Mouse (Mus musculus): ENCODE results near the gene Jkamp.

The Jkamp gene

DNA sequence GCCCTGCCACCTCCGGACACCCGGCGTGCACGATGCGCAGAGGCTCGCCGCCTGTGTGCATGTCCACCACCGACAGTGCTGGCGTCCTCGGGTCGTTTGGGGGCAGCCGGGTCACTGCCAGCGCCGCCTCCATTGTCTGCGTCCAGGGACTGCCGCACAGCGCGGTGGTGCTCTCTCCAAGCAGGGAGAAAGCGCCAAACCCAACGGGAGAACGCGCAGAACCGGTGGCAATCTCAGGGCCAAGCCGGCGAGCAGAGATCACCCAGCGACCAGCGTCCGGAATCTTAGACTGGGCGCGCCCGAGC lies 413 bp upstream of the Jkamp start:
- no peak for DNase-seq (ENCODE audit: extremely low read depth, low read depth)

GRCm38 (mm10) chr12:72086166-72086825 lies 907 bp downstream of the Jkamp start:
- DNase-seq (ENCODE audit: extremely low read depth, low read depth): peak; percentile 34

DNA sequence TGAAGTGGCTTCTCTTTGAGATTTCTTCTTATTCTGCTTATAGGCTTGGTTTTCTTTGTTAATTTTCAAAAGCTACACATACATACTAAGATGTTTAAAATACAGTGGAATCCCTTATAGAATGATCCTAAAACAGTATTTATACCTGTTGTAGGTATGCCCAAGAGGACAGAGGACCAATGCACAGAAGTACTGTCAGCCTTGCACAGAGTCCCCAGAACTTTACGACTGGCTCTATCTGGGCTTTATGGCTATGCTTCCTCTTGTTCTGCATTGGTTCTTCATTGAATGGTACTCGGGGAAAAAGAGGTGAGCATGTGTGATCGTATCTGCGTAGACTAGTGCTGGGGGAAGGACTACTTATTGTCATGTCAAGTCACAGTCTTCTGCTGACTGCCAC lies 4.4 kb downstream of the Jkamp start:
- no peak for DNase-seq (ENCODE audit: extremely low read depth, low read depth)

DNA sequence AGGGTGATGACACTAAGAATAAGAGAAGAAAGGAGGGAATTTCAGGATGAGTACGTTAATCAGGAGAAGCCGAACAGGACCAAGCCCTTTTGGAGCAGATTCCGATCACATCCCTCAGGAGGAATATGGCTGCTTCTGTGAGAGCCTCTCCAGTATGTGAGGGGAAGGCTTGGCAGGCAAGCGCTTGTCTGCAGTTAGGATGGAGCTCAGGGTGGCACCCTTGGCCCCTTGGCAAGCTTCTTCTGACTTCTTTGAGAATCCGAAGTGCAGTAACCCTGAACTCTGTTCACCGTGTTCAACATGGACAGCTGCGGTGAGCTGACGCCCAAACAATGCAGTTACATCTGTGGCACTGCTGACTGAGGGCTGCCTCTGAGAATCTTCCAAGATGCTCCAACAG lies 11.6 kb downstream of the Jkamp start:
- no peak for DNase-seq (ENCODE audit: extremely low read depth, low read depth)

- DNase-seq (ENCODE audit: extremely low read depth, low read depth): no peak
Observed at GRCm38 (mm10) chr12:72102776-72103175, 17.4 kb downstream of the Jkamp start.

- no peak for DNase-seq (ENCODE audit: extremely low read depth, low read depth)
Observed at GRCm38 (mm10) chr12:72104027-72104426, 18.6 kb downstream of the Jkamp start.

DNA sequence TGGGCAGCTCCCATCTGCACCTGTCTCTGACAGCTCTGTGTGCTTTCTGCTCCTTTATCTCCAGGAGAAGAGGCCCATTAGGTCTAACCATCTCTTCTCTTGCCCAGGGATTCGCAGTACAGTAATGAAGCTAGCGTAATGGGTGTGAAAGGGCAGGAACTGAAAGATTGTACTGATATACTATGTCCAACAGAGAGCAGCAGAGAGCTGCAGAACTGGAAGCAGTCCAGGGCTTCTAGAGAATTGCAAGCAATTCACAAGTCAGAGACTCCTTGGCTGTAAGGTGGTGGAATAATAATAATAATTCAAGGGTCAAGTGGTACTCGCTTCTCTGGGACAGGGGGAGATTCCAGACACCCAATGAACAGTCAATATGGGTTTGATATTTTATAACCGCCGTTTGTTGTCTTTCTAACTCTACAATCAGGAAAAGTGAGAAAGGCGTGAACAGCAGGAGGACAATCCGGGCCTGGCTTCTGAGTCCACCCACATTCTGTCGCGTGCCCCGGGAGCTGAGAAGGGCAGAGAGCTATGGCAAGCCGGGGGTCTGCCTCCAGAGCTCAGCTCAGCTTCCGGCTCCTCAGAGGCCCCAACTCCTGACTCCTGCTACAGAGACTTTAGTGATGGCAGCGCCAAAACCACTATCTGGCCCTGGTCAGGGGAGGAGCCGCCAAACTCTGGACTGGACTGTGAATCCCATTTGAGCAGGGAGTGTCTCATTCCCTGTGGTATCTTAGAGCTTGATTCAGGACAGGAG lies 19.3 kb downstream of the Jkamp start:
- peak; percentile 48 for DNase-seq (ENCODE audit: extremely low read depth, low read depth)

GRCm38 (mm10) chr12:72115126-72115525 lies 29.7 kb downstream of the Jkamp start:
- DNase-seq (ENCODE audit: extremely low read depth, low read depth): no peak

GRCm38 (mm10) chr12:72115686-72116345 lies 30.4 kb downstream of the Jkamp start:
- no peak for DNase-seq (ENCODE audit: extremely low read depth, low read depth)

DNA sequence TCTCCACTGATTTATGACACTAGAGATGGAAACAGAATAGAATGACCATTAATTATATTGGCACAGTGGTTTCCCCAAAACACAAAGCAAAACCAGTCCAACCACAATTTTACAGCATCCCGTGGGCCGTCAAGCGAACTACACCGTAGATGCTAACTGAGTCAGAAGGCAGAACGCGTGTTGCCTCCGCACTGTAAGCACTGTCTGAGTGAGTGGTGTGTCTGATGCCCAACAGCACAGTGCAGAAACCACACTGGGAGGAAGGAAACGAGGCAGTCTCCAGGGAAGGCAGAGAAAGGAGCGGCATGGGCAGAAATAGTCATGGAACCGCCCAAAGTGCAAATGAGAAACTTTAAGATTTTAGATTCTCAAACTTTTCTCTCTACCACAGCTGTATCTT lies 43.8 kb downstream of the Jkamp start:
- DNase-seq (ENCODE audit: extremely low read depth, low read depth): no peak

GRCm38 (mm10) chr12:72150786-72151185 lies 65.4 kb downstream of the Jkamp start:
- DNase-seq (ENCODE audit: extremely low read depth, low read depth): no peak
